Mouse (Mus musculus) right cerebral cortex, postnatal 36 days (tissue): ENCODE measurements at regions not wholly inside any gene's neighbourhood (a gene's known extent, or its start where the extent isn't known, plus 50 kb on each side); places are given as distances from the start of the nearest gene placed in this dataset.
"Not testable (repeated sequence)": the region's sequence is repeated elsewhere in the genome, so short reads cannot be mapped to it uniquely, and the experiment has no call there.

ENCODE experiments used
- DNase-seq, 2 experiments: peaks; one replicate each; pipeline ENCODE4 v3.0.0; 2022; ENCODE audit warnings: low spot score in 2 of 2, mixed read lengths in 1 of 2

DNA sequence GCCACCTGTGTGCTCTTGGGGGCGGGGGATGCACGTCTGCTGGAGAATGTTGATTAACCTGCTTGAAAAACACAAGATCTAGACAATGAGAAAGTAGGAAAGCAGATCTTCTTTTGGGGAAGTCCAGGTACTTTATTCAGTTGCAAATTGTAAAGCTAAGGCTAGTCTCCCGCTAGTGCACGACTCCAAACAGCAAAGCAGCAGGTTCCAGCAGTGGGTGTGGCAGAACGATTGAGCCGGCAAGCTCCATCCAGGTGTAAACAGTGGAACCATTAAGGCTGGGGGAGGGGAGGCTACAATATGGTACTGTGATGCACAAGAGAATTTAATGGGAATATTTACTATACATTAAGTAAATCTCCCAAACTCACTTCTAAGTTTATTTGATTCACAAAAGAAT lies 448.6 kb upstream of the Cobl start:
- not testable (repeated sequence) for DNase-seq

DNA sequence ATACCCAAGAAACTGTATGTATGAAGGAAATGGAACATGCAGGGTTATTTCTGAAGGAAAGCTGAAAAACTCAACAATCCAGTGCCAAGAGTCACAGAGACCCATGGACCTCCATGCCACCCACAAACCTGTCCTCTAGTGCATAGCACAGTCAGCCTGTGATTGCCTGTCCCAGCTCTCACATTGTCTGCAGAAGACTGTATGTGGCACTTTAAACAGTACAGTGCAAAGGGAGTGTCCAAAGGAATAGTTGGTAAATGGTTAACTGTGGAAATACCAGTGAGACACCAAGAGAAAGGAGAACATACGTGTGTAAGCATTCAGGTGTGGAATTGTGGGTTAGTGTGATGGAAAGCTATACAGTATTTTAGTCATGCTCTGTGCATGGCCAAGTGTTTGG lies 409.0 kb upstream of the Cobl start:
- no peak for DNase-seq

DNA sequence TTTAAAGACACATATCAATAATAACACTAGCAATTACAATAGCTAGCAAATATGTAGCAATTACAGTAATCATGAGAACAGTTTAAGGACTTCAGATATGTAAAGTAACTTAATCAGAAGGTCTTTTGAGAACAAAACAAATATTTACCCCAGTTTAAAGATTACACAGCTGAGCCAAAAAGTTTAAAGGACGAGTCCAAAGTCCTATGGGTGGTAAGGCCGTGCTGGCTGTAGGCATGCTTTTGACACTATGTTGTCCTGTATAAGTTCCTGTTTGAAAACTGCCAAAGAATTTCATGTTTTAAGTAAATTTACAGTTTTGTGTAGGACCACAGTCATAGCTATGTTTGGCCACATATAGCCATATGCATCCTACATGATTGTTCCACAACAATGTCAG lies 408.0 kb upstream of the Cobl start:
- DNase-seq, result no peak

DNA sequence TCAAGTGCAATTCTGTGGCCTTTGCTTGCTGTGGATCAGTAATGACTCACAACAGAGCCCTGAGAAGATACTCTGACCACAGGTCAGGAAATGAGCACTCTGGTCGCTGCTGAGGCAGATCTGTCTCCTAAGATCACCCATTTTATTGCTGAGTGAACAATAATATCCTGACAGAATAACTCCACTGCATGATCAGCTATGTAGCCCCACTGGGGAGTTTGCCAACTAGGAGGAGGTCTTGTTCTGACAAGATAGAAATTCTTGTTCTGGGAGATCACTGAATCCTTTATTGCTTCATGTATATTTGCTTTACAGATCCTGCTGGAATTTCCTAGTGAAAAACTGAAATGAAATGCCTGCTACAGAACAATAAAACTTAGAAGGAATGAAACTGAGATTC lies 407.6 kb upstream of the Cobl start:
- no peak for DNase-seq

DNA sequence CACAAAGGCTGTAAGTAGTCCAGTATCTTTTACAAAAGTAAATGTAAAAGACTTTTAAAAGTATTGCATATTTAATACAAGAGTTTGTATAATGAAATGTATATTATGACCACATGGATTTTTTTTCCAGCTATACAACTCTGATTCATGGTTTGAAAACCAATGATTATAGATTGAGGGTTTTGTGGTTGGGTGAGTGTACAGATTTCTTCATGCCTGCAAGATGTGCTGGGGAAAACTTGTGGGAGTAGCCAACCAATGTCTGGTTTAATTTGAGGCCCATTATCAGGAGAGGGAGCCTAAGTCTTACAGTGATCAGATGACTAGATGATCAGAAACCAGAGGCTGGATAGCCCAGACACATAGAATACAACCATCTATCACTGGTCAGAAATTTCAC lies 402.8 kb upstream of the Cobl start:
- DNase-seq, result no peak

- DNase-seq, result no peak
Measured at GRCm38 (mm10) chr11:12865034-12865620, 400.4 kb upstream of the Cobl start.

GRCm38 (mm10) chr11:12859344-12859930 lies 394.7 kb upstream of the Cobl start:
- DNase-seq, result no peak

GRCm38 (mm10) chr11:12858274-12858884 lies 393.6 kb upstream of the Cobl start:
- DNase-seq, result no peak

DNA sequence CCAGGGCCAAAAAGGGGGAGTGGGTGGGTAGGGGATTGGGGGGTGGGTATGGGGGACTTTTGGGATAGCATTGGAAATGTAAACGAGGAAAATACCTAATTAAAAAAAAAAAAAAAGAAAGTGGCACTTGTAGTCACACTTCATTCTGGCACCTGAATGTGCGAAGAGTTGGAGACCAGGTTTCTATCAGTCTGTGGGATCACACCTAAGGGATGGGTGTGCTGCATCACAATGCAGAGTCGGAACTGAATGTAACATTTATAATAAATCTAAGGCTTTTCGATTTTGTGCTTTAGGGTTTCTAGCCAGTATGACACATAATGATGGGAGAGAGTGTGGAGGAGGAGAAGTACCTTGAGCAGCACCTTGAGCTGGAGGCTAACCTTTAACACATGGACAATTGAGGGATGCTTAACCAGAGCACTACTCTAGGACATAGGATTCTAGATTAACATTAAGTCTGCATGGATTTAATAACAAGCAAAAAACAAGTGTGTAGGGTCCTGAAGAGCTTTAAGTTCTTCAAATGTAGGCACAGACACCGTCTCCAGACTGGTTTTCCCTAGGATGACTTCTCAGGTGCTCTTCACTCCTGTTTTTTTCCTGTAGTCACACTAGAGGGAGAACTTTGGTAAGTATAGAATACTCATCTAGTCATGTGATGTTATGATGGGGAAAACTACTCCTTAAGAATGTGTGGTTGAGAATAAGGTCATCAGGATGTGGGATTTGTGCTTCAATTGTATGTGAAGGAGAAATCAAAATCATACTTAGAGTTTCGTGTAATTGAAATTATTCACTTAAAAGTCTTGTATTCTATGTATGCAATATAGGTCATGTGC lies 392.8 kb upstream of the Cobl start:
- no peak for DNase-seq

DNA sequence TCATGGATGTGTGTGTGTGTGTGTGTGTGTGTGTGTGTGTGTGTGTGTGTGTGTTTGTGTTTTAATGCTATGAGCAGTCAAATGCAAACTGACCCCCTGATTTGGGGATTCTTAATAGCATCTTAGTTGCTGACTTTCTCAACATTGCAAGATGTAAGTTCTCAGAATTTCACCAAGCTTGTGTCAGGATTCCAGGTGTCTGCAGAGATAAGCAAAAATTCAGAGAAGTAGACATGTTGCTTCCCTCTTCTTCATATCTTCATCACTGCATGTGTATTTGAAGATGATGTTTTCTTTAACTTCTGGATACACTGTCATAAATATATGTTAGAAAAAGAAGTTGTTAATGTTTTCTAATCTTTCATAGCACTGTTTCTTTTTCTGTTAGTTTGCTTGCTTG lies 383.0 kb upstream of the Cobl start:
- DNase-seq, result no peak

DNA sequence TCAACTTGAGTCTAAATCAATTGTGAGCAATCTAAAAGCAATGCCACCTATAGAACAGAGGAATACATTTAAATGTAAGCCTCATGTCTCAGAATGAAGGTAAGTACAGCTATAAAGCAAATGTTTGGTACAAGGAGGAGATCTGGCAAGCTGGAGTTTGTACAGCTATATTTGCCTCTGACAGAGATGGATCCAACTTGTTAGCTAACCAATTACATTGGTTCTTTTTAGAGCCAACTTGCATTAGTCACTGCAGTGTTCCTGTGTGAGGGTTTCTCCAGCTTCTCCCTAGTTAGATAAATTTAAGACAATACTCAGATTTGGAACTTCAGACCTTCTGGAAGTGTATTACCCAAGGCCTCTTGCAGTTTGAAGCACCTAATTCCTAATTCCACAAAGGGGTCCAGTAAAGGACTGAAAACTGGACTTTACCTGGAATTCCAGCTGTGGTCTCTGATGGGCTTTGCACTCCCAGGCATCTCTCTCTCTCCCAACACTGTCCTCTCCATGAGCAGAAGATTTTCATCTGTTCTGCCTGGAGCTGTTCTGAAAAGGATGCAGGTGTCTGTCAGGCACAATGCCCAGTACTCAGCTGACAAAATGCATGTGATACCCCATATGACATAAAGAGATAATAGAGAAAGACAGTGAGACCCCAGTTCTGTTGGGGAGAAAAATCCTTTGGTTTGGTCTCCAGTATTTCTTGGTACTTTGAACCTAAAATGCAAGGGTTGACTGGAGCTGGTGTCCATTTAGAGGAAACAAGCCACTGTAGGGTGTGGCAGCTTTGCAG lies 379.1 kb upstream of the Cobl start:
- no peak for DNase-seq

GRCm38 (mm10) chr11:12841393-12841792 lies 376.6 kb upstream of the Cobl start:
- no peak for DNase-seq

- DNase-seq, result no peak
Measured at GRCm38 (mm10) chr11:12837920-12838319, 373.2 kb upstream of the Cobl start.

GRCm38 (mm10) chr11:12837387-12837786 lies 372.6 kb upstream of the Cobl start:
- DNase-seq, result no peak

DNA sequence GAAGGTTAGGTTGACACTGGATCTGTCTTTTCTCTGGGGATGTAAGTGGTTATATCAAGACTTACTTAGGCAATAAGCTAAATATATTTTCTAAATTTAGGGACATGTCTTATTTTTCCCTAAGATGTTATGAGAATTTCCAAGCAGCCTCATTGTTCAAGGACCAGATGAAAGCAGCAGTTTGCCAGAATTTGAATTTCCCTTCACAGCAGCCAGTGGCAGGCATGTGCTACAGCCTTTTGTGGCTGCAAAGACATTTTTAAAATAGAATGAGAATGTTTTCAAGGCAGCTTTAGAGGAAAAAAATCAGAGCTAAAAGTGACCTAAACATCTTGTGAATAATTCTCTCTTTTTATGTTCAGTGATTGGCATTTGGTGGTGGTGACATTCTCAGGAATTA lies 371.6 kb upstream of the Cobl start:
- DNase-seq, result peak in 1 of 2 experiments; percentile 16

DNA sequence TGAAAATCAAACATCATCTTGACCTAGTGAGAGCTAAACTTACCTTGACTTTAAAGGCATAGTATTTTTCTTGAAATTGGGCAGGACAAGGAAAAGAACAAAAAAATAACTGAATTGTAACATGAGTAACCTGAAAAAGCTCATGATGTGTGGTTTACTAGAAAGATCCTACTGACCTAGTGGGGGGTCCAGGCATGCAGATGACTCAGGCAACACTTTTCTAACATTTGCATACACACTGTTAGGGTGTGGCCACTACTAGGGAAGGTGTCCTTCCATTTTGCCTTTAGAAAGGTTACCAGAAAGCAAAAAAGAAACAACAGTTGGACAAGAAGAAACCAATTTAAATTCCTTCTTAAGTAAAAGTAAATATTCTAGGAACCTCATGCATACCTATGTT lies 347.3 kb upstream of the Cobl start:
- DNase-seq, result no peak

DNA sequence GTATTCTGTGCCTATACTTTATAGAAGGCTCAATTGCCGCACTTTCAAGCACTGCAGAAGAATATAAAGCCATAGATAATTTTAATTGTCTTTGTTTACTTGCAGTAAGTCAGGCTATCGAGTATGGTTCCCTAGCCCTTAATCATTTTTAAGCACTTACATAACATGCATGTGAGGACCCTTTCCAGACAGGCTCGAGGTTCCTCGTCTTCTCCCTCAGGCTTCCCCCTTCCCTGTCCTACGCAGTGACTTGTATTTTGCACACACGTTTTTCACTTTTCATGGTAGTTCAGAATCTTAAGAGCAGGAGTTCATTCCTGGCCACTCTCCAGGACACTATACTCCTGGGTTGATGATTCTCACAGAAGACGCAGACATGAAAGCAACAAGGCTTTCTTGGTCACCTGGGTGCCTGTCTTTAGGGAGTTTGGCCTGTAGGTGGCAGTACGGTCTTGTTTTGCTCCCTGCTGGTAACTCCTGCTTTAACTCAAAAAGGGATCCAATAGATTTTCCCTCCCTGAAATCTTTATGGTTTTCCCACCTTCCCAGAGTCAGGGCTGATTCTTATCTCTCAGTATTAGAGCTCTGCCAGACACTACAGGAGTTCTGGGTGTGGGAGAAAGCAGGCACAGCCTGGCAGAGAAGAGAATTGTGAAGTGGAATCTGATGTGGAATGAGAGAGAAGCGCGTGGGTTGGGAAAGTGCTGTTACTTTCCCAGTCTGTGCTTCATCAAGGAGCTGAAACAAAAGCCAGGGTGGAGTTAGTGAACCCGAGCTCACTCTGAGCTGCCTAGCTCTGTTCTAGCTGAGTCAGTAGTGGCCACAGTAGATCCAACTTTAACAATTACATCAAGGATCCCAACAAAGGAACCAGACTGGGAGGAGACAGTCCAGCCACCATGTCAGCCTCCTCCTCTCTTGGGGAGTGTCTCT lies 346.5 kb upstream of the Cobl start:
- DNase-seq, result peak; percentile 78 to 84
